8 mouse cellular contexts compared by ENCODE assay signal in genomic region chr2:174126522-174127375, GRCm38 (mm10). TPM values are rescaled to one million over a fixed set of nuclear protein-coding genes. Genes with fewer than 3 reads are reported as not detected.
DNase-seq lines count a peak whose midpoint lies in the region; ATAC-seq lines count a peak whose summit lies in the region.

No protein-coding gene starts in this region.

- H3K36me3 ChIP-seq in heart, embryonic 12.5 days, result peaks cover 35% of the 10 kb centered on the region
- peaks cover 32% of the 10 kb centered on the region for H3K36me3 ChIP-seq in heart, embryonic 16.5 days (ENCODE audit: control insufficient read depth, insufficient read depth)

- H3K4me1 ChIP-seq in heart, embryonic 12.5 days (replicated peaks), result peaks cover 13% of the 10 kb centered on the region
- peaks cover 9% of the 10 kb centered on the region for H3K4me1 ChIP-seq in heart, embryonic 16.5 days (ENCODE audit: control insufficient read depth, insufficient read depth, low read length)

- DNase-seq in heart, postnatal 25 days (ENCODE audit: low spot score), result no peak
- peak; percentile 66 for DNase-seq in embryo, embryonic 9.5 days (ENCODE audit: extremely low spot score)
- DNase-seq in layer of hippocampus, adult 8-10 months (ENCODE audit: low spot score in 2 of 2), result peak; percentile 48 to 60
- peak; percentile 7 to 49 for DNase-seq in lung, postnatal 4 days
- peak; percentile 65 for DNase-seq in right cerebral cortex, postnatal 4 days
- DNase-seq in urinary bladder, postnatal 10 days (ENCODE audit: low spot score), result no peak

- peak; percentile 35 for ATAC-seq in heart, embryonic 12.5 days (ENCODE audit: insufficient number of reproducible peaks, low FRiP score)
- ATAC-seq in heart, embryonic 16.5 days (replicated peaks; ENCODE audit: extremely low read depth, insufficient read depth, low FRiP score), result peak; percentile 67

- peak overlapping the region; percentile 31; the same call in 1 of the 2 replicates for H3K9ac ChIP-seq in heart, embryonic 12.5 days
- H3K9ac ChIP-seq in heart, embryonic 16.5 days (ENCODE audit: low read length), result no peak overlapping the region

- H3K4me2 ChIP-seq in heart, embryonic 12.5 days, result peak overlapping the region; percentile 62
- peak overlapping the region; percentile 50 for H3K4me2 ChIP-seq in heart, embryonic 16.5 days (ENCODE audit: low read depth, low read length)

- peak overlapping the region; percentile 14; the same call in 1 of the 2 replicates for H3K4me3 ChIP-seq in heart, embryonic 12.5 days
- peak overlapping the region; percentile 2; the same call in 1 of the 2 replicates for H3K4me3 ChIP-seq in heart, embryonic 16.5 days (ENCODE audit: low read length)

- H3K27me3 ChIP-seq in heart, embryonic 12.5 days (replicated peaks), result 0 out of 2 replicates have a peak, but pooled peaks cover 5% of the 10 kb centered on the region
- no peaks in the 10 kb centered on the region for H3K27me3 ChIP-seq in heart, embryonic 16.5 days (ENCODE audit: control insufficient read depth, insufficient read depth, low read length)

- no peak overlapping the region for H3K27ac ChIP-seq in heart, embryonic 12.5 days (ENCODE audit: poor library complexity, severe bottlenecking)
- H3K27ac ChIP-seq in heart, embryonic 16.5 days (ENCODE audit: low read length), result no peak overlapping the region

- WGBS in heart, embryonic 12.5 days, result 8% methylated on average over 20 of the region's 21 CpGs
- 9% methylated on average over 19 of the region's 21 CpGs for WGBS in heart, embryonic 16.5 days

- H3K9me3 ChIP-seq in heart, embryonic 12.5 days (replicated peaks), result peaks cover 19% of the 10 kb centered on the region
- H3K9me3 ChIP-seq in heart, embryonic 16.5 days (replicated peaks; ENCODE audit: control insufficient read depth, low read length), result peaks cover 16% of the 10 kb centered on the region

- intact Hi-C loops in heart, postnatal 25 days (cut with DNase I), result no loop called here

RNA-seq across cellular contexts. Expression of gene Npepl1, which starts 16.6 kb away (rescaled TPM):
- 45.5 and 46.1 TPM in 2 replicates for polyA plus RNA-seq in heart, embryonic 12.5 days (2016; fragmentation: Nextera tagmentation; extraction: Ambion mirVana)
- 10 to 100 TPM; 58.0 to 62.0 TPM for total RNA-seq in heart, postnatal 25 days (2021)
- 51.2 and 52.3 TPM in 2 replicates for polyA plus RNA-seq in heart, embryonic 16.5 days (2015; fragmentation: Nextera tagmentation; extraction: Ambion mirVana)
- total RNA-seq in layer of hippocampus, adult 8-10 months (2022), result 10 to 100 TPM; 12.2 to 18.4 (median 15.6) TPM

RNA-seq across cellular contexts. Expression of gene Stx16, which starts 50.6 kb away (rescaled TPM):
- polyA plus RNA-seq in heart, embryonic 12.5 days (2016; fragmentation: Nextera tagmentation; extraction: Ambion mirVana), result 10.5 and 11.2 TPM in 2 replicates
- total RNA-seq in heart, postnatal 25 days (2021), result 10 to 100 TPM; 21.6 to 22.3 TPM
- polyA plus RNA-seq in heart, embryonic 16.5 days (2015; fragmentation: Nextera tagmentation; extraction: Ambion mirVana), result 8.6 and 9.0 TPM in 2 replicates
- 10 to 100 TPM; 61.1 to 73.8 (median 70.3) TPM for total RNA-seq in layer of hippocampus, adult 8-10 months (2022)

Comparison
In these comparisons a context has a peak if more than half of its experiments do, and no peak if none do; other contexts are left out.
1. DNase-seq: peak in embryo, embryonic 9.5 days (single experiment), layer of hippocampus, adult 8-10 months (2 of 2), lung, postnatal 4 days (2 of 2) and right cerebral cortex, postnatal 4 days (single experiment); none in heart, postnatal 25 days (single experiment) and urinary bladder, postnatal 10 days (single experiment).